Mouse (Mus musculus) MEL (cell line): ENCODE measurements at regions not wholly inside any gene's neighbourhood (a gene's known extent, or its start where the extent isn't known, plus 50 kb on each side); places are given as distances from the start of the nearest gene placed in this dataset.

ENCODE experiments used
- DNase-seq: peaks from one replicate; pipeline ENCODE4 v3.0.0; 2011; ENCODE audit warnings: low read depth, low spot score
- H3K27ac ChIP-seq: 2 replicates; pipeline ENCODE4 v1.5.1; 2012; ENCODE audit warnings: low read depth, mild to moderate bottlenecking, control low read depth, low read length, moderate library complexity; ENCODE audit not compliant: control insufficient read depth
- H3K27me3 ChIP-seq, 2 experiments: fragments of 150-350 bp in 1 of 2; sonication (generic) in 1 of 2; 2 replicates each; pipeline ENCODE4 v1.6.1; 2012; ENCODE audit warnings: low read length in 2 of 2, mild to moderate bottlenecking in 2 of 2, improper control_type of control experiment in 1 of 2, moderate library complexity in 1 of 2; ENCODE audit not compliant: insufficient read depth in 2 of 2, control insufficient read depth in 1 of 2
- H3K36me3 ChIP-seq, 2 experiments: 2 replicates each; pipeline ENCODE4 v1.6.1; 2012 to 2014; ENCODE audit warnings: low read length in 2 of 2, improper control_type of control experiment in 1 of 2, inconsistent platforms in 1 of 2, mild to moderate bottlenecking in 1 of 2; ENCODE audit not compliant: insufficient read depth in 2 of 2, control insufficient read depth in 1 of 2
- H3K4me1 ChIP-seq, 2 experiments: fragments of 150-350 bp in 1 of 2; sonication (generic) in 1 of 2; 2 replicates each; pipeline ENCODE4 v1.6.1; 2012; ENCODE audit warnings: low read length in 2 of 2, improper control_type of control experiment in 1 of 2, mild to moderate bottlenecking in 1 of 2; ENCODE audit not compliant: insufficient read depth in 2 of 2, control insufficient read depth in 1 of 2
- H3K4me3 ChIP-seq, 2 experiments: fragments of 150-350 bp in 1 of 2; sonication (generic) in 1 of 2; 2 replicates each; pipeline ENCODE4 v1.5.1; 2012; ENCODE audit warnings: low read depth in 2 of 2, low read length in 2 of 2, mild to moderate bottlenecking in 2 of 2, moderate library complexity in 2 of 2, control low read depth in 1 of 2, improper control_type of control experiment in 1 of 2; ENCODE audit not compliant: control insufficient read depth in 1 of 2, insufficient read depth in 1 of 2
- H3K79me2 ChIP-seq: 2 replicates; pipeline ENCODE4 v1.6.1; 2012; ENCODE audit warnings: mild to moderate bottlenecking, low read length, moderate library complexity; ENCODE audit not compliant: control insufficient read depth, poor library complexity, insufficient read depth
- H3K9ac ChIP-seq: 2 replicates; pipeline ENCODE4 v1.6.1; 2012; ENCODE audit warnings: low read depth, mild to moderate bottlenecking, control low read depth, low read length, moderate library complexity; ENCODE audit not compliant: control insufficient read depth, poor library complexity, severe bottlenecking
- H3K9me3 ChIP-seq: fragments of 150-350 bp; sonication (generic); replicated peaks from 2 replicates; pipeline ENCODE4 v1.6.1; 2012; ENCODE audit warnings: mild to moderate bottlenecking, low read length, improper control_type of control experiment, moderate library complexity; ENCODE audit not compliant: insufficient read depth
- BHLHE40 ChIP-seq: IDR thresholded peaks from 2 replicates; pipeline ENCODE4 v1.6.1; 2012; ENCODE audit warnings: low read depth, mild to moderate bottlenecking, inconsistent platforms, low read length, improper control_type of control experiment, borderline replicate concordance
- CHD1 ChIP-seq: IDR thresholded peaks from 2 replicates; pipeline ENCODE4 v1.6.1; 2012; ENCODE audit warnings: low read depth, mild to moderate bottlenecking, inconsistent platforms, low read length, improper control_type of control experiment
- E2F4 ChIP-seq: IDR thresholded peaks from 2 replicates; pipeline ENCODE4 v1.6.1; 2011; ENCODE audit warnings: low read depth, low read length, improper control_type of control experiment, borderline replicate concordance
- ELF1 ChIP-seq: IDR thresholded peaks from 2 replicates; pipeline ENCODE4 v1.6.1; 2014; ENCODE audit warnings: low read depth, mild to moderate bottlenecking, inconsistent platforms, low read length, improper control_type of control experiment, moderate library complexity
- ETS1 ChIP-seq: IDR thresholded peaks from 2 replicates; pipeline ENCODE4 v1.6.1; 2012; ENCODE audit warnings: low read depth, mild to moderate bottlenecking, inconsistent platforms, low read length, improper control_type of control experiment, moderate library complexity
- HCFC1 ChIP-seq: IDR thresholded peaks from 2 replicates; pipeline ENCODE4 v1.6.1; 2012; ENCODE audit warnings: low read depth, mild to moderate bottlenecking, inconsistent platforms, low read length, improper control_type of control experiment, moderate library complexity
- MAFK ChIP-seq: IDR thresholded peaks from 2 replicates; pipeline ENCODE4 v1.6.1; 2011; ENCODE audit warnings: low read depth, mild to moderate bottlenecking, low read length, improper control_type of control experiment, borderline replicate concordance
- MAX ChIP-seq: IDR thresholded peaks from 2 replicates; pipeline ENCODE4 v1.6.1; 2011; ENCODE audit warnings: low read length, improper control_type of control experiment
- MEF2A ChIP-seq: IDR thresholded peaks from 2 replicates; pipeline ENCODE4 v1.6.1; 2014; ENCODE audit warnings: low read depth, mild to moderate bottlenecking, inconsistent platforms, low read length, improper control_type of control experiment; ENCODE audit not compliant: poor library complexity, insufficient replicate concordance, severe bottlenecking; ENCODE audit errors: extremely low read depth
- MXI1 ChIP-seq: IDR thresholded peaks from 2 replicates; pipeline ENCODE4 v1.6.1; 2011; ENCODE audit warnings: mild to moderate bottlenecking, low read depth, low read length, improper control_type of control experiment
- MYC ChIP-seq: IDR thresholded peaks from 2 replicates; pipeline ENCODE4 v1.6.1; 2011; ENCODE audit warnings: low read depth, mild to moderate bottlenecking, low read length, improper control_type of control experiment, moderate library complexity
- NELFE ChIP-seq: IDR thresholded peaks from 2 replicates; pipeline ENCODE4 v1.6.1; 2011; ENCODE audit warnings: low read depth, low read length, improper control_type of control experiment
- NRF1 ChIP-seq: IDR thresholded peaks from 2 replicates; pipeline ENCODE4 v1.6.1; 2014; ENCODE audit warnings: low read depth, mild to moderate bottlenecking, inconsistent platforms, low read length, improper control_type of control experiment, moderate library complexity; ENCODE audit not compliant: poor library complexity, insufficient read depth, severe bottlenecking
- POLR2A ChIP-seq, 2 experiments: IDR thresholded peaks; 2 replicates each; pipeline ENCODE4 v1.6.1; 2011 to 2012; ENCODE audit warnings: low read length in 2 of 2, mild to moderate bottlenecking in 2 of 2, control low read depth in 1 of 2, improper control_type of control experiment in 1 of 2, low read depth in 1 of 2, moderate library complexity in 1 of 2; ENCODE audit not compliant: control insufficient read depth in 1 of 2, insufficient read depth in 1 of 2, poor library complexity in 1 of 2
- POLR2AphosphoS2 ChIP-seq: IDR thresholded peaks from 2 replicates; pipeline ENCODE4 v1.6.1; 2011; ENCODE audit warnings: low read length, improper control_type of control experiment
- POLR2AphosphoS5 ChIP-seq: IDR thresholded peaks from 2 replicates; pipeline ENCODE4 v1.6.1; 2012; ENCODE audit warnings: low read depth, borderline replicate concordance, mild to moderate bottlenecking, inconsistent platforms, low read length, moderate library complexity, mixed read lengths
- RAD21 ChIP-seq: IDR thresholded peaks from 2 replicates; pipeline ENCODE4 v1.6.1; 2011; ENCODE audit warnings: mild to moderate bottlenecking, low read depth, low read length, improper control_type of control experiment
- RCOR1 ChIP-seq: IDR thresholded peaks from 2 replicates; pipeline ENCODE4 v1.6.1; 2012; ENCODE audit warnings: low read depth, mild to moderate bottlenecking, inconsistent platforms, low read length, improper control_type of control experiment
- SIN3A ChIP-seq: IDR thresholded peaks from 2 replicates; pipeline ENCODE4 v1.6.1; 2012; ENCODE audit warnings: low read length, improper control_type of control experiment, inconsistent platforms
- SMC3 ChIP-seq: IDR thresholded peaks from 2 replicates; pipeline ENCODE4 v1.6.1; 2011; ENCODE audit warnings: low read depth, low read length, improper control_type of control experiment
- TAL1 ChIP-seq: IDR thresholded peaks from 2 replicates; pipeline ENCODE4 v1.6.1; 2012; ENCODE audit warnings: mild to moderate bottlenecking, inconsistent platforms, low read length, moderate library complexity, mixed read lengths
- TCF12 ChIP-seq: IDR thresholded peaks from 2 replicates; pipeline ENCODE4 v1.6.1; 2014; ENCODE audit warnings: low read depth, mild to moderate bottlenecking, inconsistent platforms, low read length, improper control_type of control experiment, moderate library complexity
- UBTF ChIP-seq: IDR thresholded peaks from 2 replicates; pipeline ENCODE4 v1.6.1; 2012; ENCODE audit warnings: low read depth, mild to moderate bottlenecking, inconsistent platforms, low read length, improper control_type of control experiment, moderate library complexity, borderline replicate concordance; ENCODE audit not compliant: insufficient read depth
- USF1 ChIP-seq: IDR thresholded peaks from 2 replicates; pipeline ENCODE4 v1.6.1; 2014; ENCODE audit warnings: low read depth, mild to moderate bottlenecking, inconsistent platforms, low read length, improper control_type of control experiment, moderate library complexity
- USF2 ChIP-seq, 2 experiments: IDR thresholded peaks; 2 replicates each; pipeline ENCODE4 v1.6.1; 2011 to 2012; ENCODE audit warnings: improper control_type of control experiment in 2 of 2, low read length in 2 of 2, borderline replicate concordance in 1 of 2, inconsistent platforms in 1 of 2, low read depth in 1 of 2, mild to moderate bottlenecking in 1 of 2; ENCODE audit not compliant: insufficient read depth in 1 of 2
- ZKSCAN1 ChIP-seq: IDR thresholded peaks from 2 replicates; pipeline ENCODE4 v1.6.1; 2012; ENCODE audit warnings: low read depth, mild to moderate bottlenecking, inconsistent platforms, low read length, improper control_type of control experiment, moderate library complexity
- ZMIZ1 ChIP-seq: IDR thresholded peaks from 2 replicates; pipeline ENCODE4 v1.6.1; 2012; ENCODE audit warnings: low read depth, mild to moderate bottlenecking, inconsistent platforms, low read length, improper control_type of control experiment, moderate library complexity
- ZNF384 ChIP-seq: IDR thresholded peaks from 2 replicates; pipeline ENCODE4 v1.6.1; 2012; ENCODE audit warnings: low read depth, mild to moderate bottlenecking, inconsistent platforms, low read length, improper control_type of control experiment

- H3K9me3 ChIP-seq, result no peaks in the 10 kb centered on the region
- DNase-seq, result no peak
These were observed 179.5 kb upstream of the C9orf72 start for GRCm38 (mm10) chr4:35405301-35406006.

GRCm38 (mm10) chr4:35404068-35404467 is 178.1 kb upstream of the C9orf72 start:
- no peaks in the 10 kb centered on the region for H3K9me3 ChIP-seq
- H3K4me1 ChIP-seq, result no peaks in the 10 kb centered on the region
- H3K4me3 ChIP-seq, result no peak overlapping the region
- peaks cover 0 to 1% of the 10 kb centered on the region in 2 experiments; a peak in 1 of 4 replicates for H3K27me3 ChIP-seq
- no peak for TF ChIP-seq POLR2AphosphoS5
- TF ChIP-seq UBTF, result no peak
- TF ChIP-seq SIN3A, result no peak
- no peak for TF ChIP-seq MAX
- TF ChIP-seq RAD21, result no peak
- no peak for TF ChIP-seq MYC
- no peak for TF ChIP-seq TAL1
- TF ChIP-seq NELFE, result no peak
- TF ChIP-seq POLR2AphosphoS2, result no peak
- no peak for TF ChIP-seq CHD1
- TF ChIP-seq MEF2A, result no peak
- no peak for TF ChIP-seq USF1
- TF ChIP-seq SMC3, result no peak
- TF ChIP-seq BHLHE40, result no peak
- TF ChIP-seq POLR2A (IDR thresholded peaks at IDR 0.05; ENCODE audit: control insufficient read depth in 1 of 2, insufficient read depth in 1 of 2, low read depth in 1 of 2, low read length in 2 of 2, poor library complexity in 1 of 2), result no peak
- no peak for TF ChIP-seq NRF1
- no peak for TF ChIP-seq ZKSCAN1
- no peak for TF ChIP-seq USF2 (IDR thresholded peaks at IDR 0.05; ENCODE audit: borderline replicate concordance in 1 of 2, insufficient read depth in 1 of 2, low read depth in 1 of 2, low read length in 2 of 2)
- no peak for TF ChIP-seq ELF1
- TF ChIP-seq ETS1, result no peak
- DNase-seq, result no peak
- H3K36me3 ChIP-seq, result no peaks in the 10 kb centered on the region
- H3K79me2 ChIP-seq, result no peaks in the 10 kb centered on the region
- H3K27ac ChIP-seq, result no peak overlapping the region
- no peak overlapping the region for H3K9ac ChIP-seq

More at GRCm38 (mm10) chr4:35405301-35406006, 179.5 kb upstream of the C9orf72 start:
- Histone ChIP-seq H3K79me2 (no peaks in the 10 kb centered on the region), H3K4me1 (no peaks in the 10 kb centered on the region), H3K9ac (no peak overlapping the region)
- TF ChIP-seq ZMIZ1 (no peak), MAFK (no peak), NELFE (no peak), E2F4 (no peak), MAX (no peak), ZNF384 (no peak), BHLHE40 (no peak), RCOR1 (no peak), POLR2AphosphoS2 (no peak), POLR2AphosphoS5 (no peak), USF1 (no peak), HCFC1 (no peak), MYC (no peak), TCF12 (no peak), MXI1 (no peak)
- TF ChIP-seq, all 39 proteins: peak for 0
- no peak overlapping the region for H3K27ac ChIP-seq
- no peaks in the 10 kb centered on the region for H3K36me3 ChIP-seq
- peaks cover 0 to 1% of the 10 kb centered on the region in 2 experiments; a peak in 1 of 4 replicates for H3K27me3 ChIP-seq
- H3K4me3 ChIP-seq, result no peak overlapping the region
